Mouse (Mus musculus) layer of hippocampus, adult 11-12 months (tissue): ENCODE measurements around the gene Gstp3.
"Not testable (repeated sequence)": the region's sequence is repeated elsewhere in the genome, so short reads cannot be mapped to it uniquely, and the experiment has no call there.

Experiments used
- DNase-seq: peaks from one replicate; pipeline ENCODE4 v3.0.0; 2022; ENCODE audit warnings: low spot score

The Gstp3 gene

DNA sequence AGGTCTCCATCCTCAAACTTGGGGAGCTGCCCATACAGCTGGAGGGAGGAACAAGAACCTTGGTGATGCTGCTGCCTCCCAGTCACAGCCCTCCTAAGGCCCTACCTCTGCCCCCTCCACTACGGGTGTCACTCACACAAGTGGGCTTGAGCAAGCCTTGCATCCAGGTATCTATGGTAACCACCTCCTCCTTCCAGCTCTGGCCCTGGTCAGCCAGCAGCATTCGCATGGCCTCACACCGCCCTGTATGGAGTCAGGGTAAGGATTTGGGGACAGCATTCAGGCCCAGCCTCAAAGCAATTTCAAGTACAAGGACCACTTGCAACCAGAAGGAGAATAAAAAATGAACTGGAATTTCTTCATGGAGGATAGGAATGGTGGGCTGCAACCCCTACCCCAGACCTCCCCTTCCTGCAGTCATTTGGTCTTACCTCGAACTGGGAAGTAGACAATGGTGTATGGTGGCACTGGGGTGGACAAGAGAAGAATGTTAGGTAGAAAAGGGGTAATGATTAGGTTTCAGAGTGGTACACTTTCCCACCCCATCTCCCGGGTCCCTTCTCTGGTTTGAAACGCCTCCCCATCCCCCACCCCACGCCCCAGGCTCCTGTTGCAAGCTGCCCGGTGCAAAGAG, 22.1 kb downstream of the Gstp3 start:
- DNase-seq, result not testable (repeated sequence)

- DNase-seq, result no peak
Observed at GRCm38 (mm10) chr19:4036327-4037045, 22.9 kb downstream of the Gstp3 start.

DNA sequence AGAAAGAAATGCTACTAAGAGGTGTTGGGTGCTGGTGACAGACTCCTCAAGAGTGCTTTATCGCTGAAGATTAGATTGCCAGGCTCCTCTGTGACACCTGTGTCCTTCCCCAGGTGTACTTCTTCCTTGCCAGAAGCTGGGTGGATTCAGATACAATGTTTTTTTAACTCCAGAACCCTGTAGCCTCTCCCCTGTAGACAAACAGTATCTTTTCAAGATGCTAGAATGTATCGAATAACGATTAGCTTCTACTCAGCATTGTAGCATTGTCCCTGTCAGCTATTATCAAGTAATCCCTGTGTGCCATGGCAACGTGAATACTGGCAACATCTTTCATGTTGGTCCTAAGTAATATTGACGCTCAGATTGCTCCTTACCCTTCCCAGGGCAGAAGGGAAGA, 25.6 kb downstream of the Gstp3 start:
- DNase-seq, result no peak

DNA sequence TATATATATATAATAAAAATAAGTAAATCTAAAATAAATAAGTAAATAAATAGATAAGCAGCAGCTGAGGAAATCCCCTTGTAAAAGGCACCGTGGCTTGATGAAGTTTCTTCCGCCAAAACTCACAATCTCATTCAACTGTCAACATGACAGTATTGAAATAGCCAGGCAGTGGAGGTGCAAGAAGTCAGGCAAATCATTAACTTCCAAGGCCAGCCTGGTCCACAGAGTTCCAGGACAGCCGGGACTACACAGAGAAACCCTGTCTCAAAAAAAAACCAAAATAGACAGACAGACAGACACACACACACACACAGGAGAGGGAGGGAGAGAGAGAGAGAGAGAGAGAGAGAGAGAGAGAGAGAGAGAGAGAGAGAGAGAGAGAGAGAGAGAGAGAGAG, 26.1 kb downstream of the Gstp3 start:
- no peak for DNase-seq

DNA sequence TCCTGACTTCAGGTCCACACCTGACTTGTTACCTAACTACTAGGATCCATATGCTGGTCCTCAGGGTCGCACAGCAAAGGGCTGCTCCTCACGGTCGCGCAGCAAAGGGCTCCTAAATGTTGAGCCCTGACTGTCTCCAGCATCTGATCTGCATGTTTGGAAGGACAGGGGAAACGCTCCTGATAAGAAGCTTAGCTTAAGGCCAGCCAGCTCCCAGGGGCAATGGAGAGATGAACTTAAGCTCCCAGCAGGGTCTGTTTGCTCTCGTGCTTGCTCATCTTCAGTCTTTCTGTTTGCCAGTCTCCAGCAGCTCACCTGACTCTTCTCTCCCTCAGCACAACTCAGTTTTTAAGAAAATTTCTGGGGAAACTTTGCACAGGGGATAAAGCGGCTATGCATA, 26.7 kb downstream of the Gstp3 start:
- DNase-seq, result no peak

- no peak for DNase-seq
Observed at GRCm38 (mm10) chr19:4027576-4027975, 31.8 kb downstream of the Gstp3 start.

- DNase-seq, result no peak
Observed at GRCm38 (mm10) chr19:4023185-4023584, 36.2 kb downstream of the Gstp3 start.

GRCm38 (mm10) chr19:4018743-4019583, 40.4 kb downstream of the Gstp3 start:
- DNase-seq, result peak; percentile 84

GRCm38 (mm10) chr19:4017921-4018587, 41.3 kb downstream of the Gstp3 start:
- DNase-seq, result no peak

GRCm38 (mm10) chr19:4015635-4016034, 43.7 kb downstream of the Gstp3 start:
- DNase-seq, result no peak

GRCm38 (mm10) chr19:4014802-4015201, 44.6 kb downstream of the Gstp3 start:
- no peak for DNase-seq

DNA sequence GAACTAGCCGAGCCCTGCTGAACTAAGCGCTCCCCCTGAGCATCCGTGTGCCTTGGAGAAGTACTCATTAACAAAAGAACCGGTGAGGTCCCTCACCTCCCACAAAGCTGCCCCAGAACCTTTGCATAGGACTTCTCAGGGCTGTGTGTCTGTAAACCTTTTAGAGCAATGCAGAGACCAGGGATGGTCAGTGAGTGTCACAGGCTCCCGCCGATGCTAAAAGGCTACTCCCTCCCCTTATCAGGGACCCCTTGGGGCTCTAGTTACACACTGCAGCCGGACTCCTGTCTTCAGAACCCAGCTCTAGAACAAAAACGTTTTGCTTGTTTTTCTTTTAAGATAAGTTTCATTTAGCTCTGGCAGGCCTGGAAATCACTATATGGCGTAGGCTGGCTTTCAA, 46.3 kb downstream of the Gstp3 start:
- DNase-seq, result no peak

- DNase-seq, result peak; percentile 98
Observed at GRCm38 (mm10) chr19:4012432-4013022, 46.8 kb downstream of the Gstp3 start, which contains the start of gene Ndufv1. Ndufv1 (minus strand) TSS chr19:4012806.

- DNase-seq, result no peak
Observed at GRCm38 (mm10) chr19:4011086-4011485, 48.3 kb downstream of the Gstp3 start.
